Mouse (Mus musculus): ENCODE data around the gene Aldh1a1. TPM values are rescaled to one million over a fixed set of nuclear protein-coding genes. Genes with fewer than 3 reads are reported as not detected.

Gene Aldh1a1
- polyA plus RNA-seq (2021; fragmentation: Nextera tagmentation): 51.8 and 59.6 TPM in 2 replicates
- long read RNA-seq, experiment 1, transcript Aldh1a1-206 (16 exons, 2,358 nt): major isoform, 30 of 108 reads
- long read RNA-seq, experiment 1, partial matches to known transcripts: 16 of 108 reads
- long read RNA-seq, experiment 1, other reads (novel, unspliced or antisense): 61 of 108 reads
- long read RNA-seq, experiment 2, transcript Aldh1a1-206 (16 exons, 2,358 nt): major isoform, 252 of 773 reads
- long read RNA-seq, experiment 2, transcript Aldh1a1-201 (13 exons, 2,053 nt): minor isoform, 7 of 773 reads
- long read RNA-seq, experiment 2, partial matches to known transcripts: 34 of 773 reads
- long read RNA-seq, experiment 2, other reads (novel, unspliced or antisense): 480 of 773 reads

GRCm38 (mm10) chr19:20492491-20492890, at the start of gene Aldh1a1:
TSS of gene Aldh1a1 (plus strand) at chr19:20492715.

Other genes with a start within 250 kb of the Aldh1a1 start
- 2.9 and 3.0 TPM in 2 replicates for gene Anxa1, start 101.8 kb upstream of the Aldh1a1 start, polyA plus RNA-seq (2021; fragmentation: Nextera tagmentation)
- 0.21 TPM in 2 replicates for gene Aldh1a7, start 234.8 kb downstream of the Aldh1a1 start, polyA plus RNA-seq (2021; fragmentation: Nextera tagmentation)